Mouse (Mus musculus) adrenal gland (tissue): Measurements from ENCODE around the gene Ankrd6.
"Not testable (repeated sequence)": the region's sequence is repeated elsewhere in the genome, so short reads cannot be mapped to it uniquely, and the experiment has no call there.

ENCODE experiments used
- intact Hi-C: fragments of 180-260 bp; cut with DNase I; formaldehyde crosslinking; loops from one replicate; pipeline ENCODE4 v1.15.1; 2025
- long read RNA-seq, 2 experiments: library from polyadenylated mRNA; unstranded; transcript quantifications; one replicate each; pipeline ENCODE4 v2.0.0; 2020; ENCODE audit warnings: borderline replicate concordance in 1 of 2; ENCODE audit not compliant: insufficient replicate concordance in 1 of 2

Gene Ankrd6
- long read RNA-seq, experiment 1, partial matches to known transcripts: 0 of 1 reads
- long read RNA-seq, experiment 1, other reads (novel, unspliced or antisense): 1 of 1 reads
- long read RNA-seq, experiment 2, full-length matches to known transcripts: 1 of 2 reads
- long read RNA-seq, experiment 2, partial matches to known transcripts: 0 of 2 reads
- long read RNA-seq, experiment 2, other reads (novel, unspliced or antisense): 1 of 2 reads

DNA sequence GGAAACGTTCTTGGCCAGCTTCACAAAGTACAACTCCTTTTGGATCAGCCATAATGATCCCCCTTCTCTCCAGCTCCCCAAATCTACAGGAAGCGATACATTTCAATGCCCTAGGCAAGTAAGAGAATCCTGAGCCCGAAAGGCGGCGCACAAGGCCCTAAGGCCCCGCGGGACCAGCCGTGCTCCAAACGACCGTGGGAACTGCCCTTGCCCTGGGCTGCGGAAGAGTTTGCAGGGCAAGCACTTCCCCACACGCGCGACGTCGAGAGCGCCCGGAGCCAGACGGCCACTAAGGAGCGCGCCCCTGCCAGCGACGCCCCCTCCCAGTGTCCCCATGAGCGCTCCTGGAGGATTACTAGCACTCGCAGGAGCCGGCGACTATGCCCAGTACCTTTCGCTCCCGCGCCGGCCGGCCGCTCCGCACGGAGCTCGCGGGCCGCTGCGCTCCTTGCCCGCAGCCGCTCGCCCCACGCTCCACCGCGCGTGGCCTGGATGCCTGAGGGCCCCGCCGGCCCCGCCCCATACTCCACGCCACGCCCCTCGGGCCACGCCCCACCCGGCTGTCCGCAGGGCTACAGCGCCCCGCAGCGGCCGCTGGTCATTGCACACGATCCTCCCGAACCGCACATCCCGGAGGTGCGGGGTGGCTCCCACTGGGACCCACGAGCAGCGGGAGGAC, at the start of gene Ankrd6:
Gene Ankrd6 (minus strand): TSS at position 486 of the 679 bp plus-strand sequence.
- intact Hi-C loops: loop anchor here (5.0 kb wide), 1 partner anchor 183 kb away; no protein-coding TSS in a partner anchor

DNA sequence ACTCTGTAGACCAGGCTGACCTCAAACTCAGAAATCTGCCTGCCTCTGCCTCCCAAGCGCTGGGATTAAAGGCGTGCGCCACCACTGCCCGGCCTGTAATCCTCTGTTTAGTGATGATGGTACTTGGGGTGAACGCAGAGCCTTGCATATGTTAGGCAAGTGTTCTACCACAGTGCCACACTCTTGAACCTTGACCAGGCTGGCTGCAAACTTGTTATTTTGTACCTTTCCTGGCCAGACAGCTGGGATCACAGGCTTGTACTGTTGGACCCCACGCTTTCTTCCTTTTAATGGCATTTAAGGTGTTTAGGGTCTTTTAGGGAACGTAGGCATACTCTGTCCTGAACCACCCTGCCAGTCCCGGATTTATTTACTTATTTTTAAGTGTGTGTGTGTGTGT, 48.4 kb upstream of the Ankrd6 start:
- intact Hi-C loops: no loop called here

GRCm38 (mm10) chr4:32997571-32997970, 46.9 kb upstream of the Ankrd6 start:
- intact Hi-C loops: no loop called here

GRCm38 (mm10) chr4:32996083-32996482, 45.4 kb upstream of the Ankrd6 start:
- intact Hi-C loops: no loop called here

- intact Hi-C loops: no loop called here
These were observed 43.5 kb upstream of the Ankrd6 start for GRCm38 (mm10) chr4:32994168-32994567.

GRCm38 (mm10) chr4:32989346-32989745, 38.7 kb upstream of the Ankrd6 start:
- intact Hi-C loops: no loop called here

DNA sequence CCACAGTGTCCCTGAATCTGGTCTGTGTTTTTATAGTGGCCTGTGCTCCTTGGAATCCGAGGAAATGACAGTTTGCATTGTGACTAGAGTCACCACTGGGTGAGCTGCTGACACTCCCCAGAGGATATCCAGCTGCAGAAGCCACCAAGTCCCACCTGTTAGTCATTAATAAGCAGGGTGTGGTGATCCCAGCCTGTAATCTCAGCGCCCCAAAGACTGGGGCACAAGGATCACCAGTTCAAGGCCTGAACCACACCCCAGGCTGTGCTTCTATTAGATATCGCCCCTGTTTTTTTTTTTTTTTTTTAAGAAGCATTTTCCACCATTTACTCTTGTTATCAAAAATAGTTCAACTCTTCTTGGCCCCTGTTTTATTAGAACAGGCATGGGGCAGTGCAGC, 36.4 kb upstream of the Ankrd6 start:
- intact Hi-C loops: no loop called here

DNA sequence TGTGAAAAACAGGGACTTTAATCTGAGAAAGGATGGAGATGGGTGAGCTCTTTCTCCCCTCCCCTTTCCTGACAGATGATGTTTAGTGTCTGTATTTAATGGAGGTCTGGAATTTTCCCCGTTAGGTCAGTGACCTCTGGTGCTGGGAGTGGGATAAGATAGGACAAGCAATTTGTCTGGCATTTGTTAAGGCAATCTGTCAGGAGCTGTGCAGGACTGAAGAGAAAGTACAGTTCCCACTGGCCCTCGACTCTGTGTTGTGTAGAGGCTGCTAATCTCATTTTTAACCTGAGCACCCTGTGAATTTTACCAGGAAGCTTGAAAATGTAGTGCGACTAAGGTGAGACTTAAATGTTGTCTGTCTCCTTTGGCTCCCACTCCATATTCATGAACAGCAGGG, 35.0 kb upstream of the Ankrd6 start:
- intact Hi-C loops: no loop called here

DNA sequence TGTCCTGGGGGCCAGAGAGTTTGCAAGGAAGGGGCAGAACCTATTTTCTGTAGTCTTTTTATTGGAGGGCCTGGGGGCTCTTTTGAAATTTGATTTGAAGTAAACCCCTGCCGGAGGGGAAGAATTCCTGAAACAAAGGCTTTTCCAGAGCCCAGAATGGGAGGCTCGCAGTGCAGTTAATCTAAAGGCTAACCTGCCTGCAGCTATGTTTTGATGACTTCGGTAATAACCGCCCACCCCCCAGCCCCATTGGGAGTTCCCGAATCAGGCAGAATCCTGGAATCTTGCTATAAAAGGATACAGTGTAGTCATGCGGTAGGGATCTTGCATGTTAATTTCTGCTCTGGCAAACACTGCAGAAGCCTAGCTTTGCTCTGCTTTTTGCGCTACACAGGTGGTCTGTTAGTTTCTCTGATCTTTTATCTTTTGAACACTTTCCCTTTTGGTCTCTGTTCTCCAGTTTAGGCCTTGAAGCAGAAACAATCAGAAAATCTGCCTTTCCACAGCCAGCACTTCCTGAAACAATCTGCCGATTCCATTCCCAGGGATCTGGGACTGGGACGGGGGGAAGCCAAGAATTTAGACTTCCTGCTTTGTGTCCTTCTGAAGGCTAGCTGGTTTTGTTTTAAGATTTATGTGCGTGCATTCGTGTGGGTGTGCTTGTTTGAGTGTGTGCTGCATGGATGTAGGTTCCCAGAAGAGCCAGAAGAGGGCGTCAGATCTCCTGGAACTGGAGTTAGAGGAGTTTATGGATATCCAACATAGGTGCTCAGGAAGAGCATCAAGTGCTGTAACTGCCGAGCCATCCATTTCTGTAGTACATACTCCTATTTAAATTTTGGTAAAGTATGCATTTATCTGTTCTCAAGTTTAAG, 34.4 kb upstream of the Ankrd6 start:
- intact Hi-C loops: no loop called here

DNA sequence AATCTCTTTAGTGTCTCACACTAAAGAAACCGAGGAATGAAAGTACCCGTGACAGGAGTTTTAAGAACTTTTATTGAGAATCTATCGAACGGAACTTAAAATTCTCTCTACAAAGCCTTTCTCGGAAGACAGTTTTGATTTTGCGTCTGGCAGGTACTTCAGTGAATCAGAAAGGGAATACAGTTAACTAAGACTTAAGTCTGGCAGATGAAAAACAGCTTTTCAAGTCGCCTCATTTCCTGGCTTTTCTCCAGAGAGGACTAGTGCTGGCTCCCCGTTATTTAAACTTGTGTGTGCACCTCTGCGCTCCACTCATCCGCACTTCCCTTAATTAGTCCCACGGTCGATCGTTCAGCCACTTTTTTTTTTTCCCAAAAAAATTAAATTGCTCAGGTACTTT, 33.6 kb upstream of the Ankrd6 start:
- intact Hi-C loops: no loop called here

GRCm38 (mm10) chr4:32983176-32984155, 32.8 kb upstream of the Ankrd6 start:
- intact Hi-C loops: no loop called here

- intact Hi-C loops: no loop called here
These were observed 32.1 kb upstream of the Ankrd6 start, which contains the start of gene Rragd for GRCm38 (mm10) chr4:32982716-32983175. Rragd (plus strand) TSS chr4:32983037.

DNA sequence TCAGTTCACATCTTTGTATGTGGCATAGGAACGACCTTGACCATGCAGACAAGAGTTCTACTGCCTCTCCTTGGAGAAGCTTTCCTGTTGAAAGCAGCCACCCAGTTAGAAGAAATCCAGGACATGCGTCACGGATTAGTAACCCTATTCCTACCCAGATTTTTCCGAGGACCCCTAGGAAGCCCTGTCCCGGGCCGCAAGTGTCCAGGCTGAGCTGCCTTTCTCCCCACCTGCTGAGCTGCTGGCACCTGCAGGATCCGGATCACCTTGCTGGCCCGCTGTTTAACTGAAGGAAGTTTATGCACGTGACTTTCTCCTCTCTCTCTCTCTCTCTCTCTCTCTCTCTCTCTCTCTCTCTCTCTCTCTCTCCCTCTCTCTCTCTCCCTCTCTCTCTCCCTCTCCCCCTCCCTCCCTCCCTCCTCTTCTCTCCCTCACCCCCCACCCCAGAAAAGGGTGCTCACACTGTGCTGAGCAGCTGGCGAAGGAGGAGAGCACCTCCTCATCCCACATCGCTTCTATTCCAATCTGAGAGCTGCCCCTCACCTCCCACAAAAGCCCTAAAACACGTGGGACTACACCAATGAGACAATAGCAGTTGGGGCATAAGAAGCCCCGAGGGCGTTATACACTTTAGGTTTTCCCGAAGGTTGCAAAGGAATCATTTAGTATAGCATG, 31.5 kb upstream of the Ankrd6 start:
- intact Hi-C loops: no loop called here

- intact Hi-C loops: no loop called here
These were observed 31.0 kb upstream of the Ankrd6 start for GRCm38 (mm10) chr4:32981617-32982016.

- intact Hi-C loops: no loop called here
These were observed 29.4 kb upstream of the Ankrd6 start for GRCm38 (mm10) chr4:32980061-32980460.

- intact Hi-C loops: no loop called here
These were observed 26.7 kb upstream of the Ankrd6 start for GRCm38 (mm10) chr4:32977331-32977730.

DNA sequence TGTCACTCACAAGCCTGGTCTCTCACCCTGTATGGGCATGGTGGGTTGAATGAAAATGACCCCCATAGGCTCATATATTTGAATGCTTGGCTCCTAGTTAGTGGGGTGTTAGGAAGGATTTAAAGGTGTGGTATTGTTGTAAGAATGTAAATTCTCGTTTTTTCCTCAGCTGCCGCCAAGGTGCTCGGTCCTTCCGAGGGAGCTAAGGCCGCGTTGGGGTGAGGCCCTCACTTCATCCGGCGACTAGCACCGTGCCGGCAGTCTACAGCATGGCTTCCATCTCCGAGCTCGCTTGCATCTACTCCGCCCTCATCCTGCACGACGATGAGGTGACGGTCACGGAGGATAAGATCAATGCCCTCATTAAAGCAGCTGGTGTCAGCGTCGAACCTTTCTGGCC, 14.0 kb upstream of the Ankrd6 start:
- intact Hi-C loops: not testable (repeated sequence)

- intact Hi-C loops: no loop called here
These were observed 10.8 kb upstream of the Ankrd6 start for GRCm38 (mm10) chr4:32961394-32961793.

DNA sequence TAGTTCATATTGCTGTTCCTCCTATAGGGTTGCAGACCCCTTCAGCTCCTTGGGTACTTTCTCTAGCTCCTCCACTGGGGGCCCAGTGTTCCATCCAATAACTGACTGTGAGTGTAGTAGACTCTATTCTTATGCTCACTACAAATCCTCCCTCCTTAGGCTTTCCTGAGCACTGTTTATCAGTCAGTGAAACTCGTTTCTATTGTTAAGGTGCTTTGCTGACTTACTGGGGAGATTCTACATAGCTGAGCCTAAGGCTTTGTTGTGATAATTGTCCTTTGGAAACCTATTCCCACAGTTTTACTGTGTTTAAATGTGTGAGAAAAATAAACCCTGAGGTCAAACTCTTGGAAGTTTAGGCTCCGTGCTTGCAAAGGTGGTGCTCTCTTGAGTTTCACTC, 5.8 kb upstream of the Ankrd6 start:
- intact Hi-C loops: no loop called here

- intact Hi-C loops: loop anchor here (5.0 kb wide), 1 partner anchor 185 kb away; no protein-coding TSS in a partner anchor
These were observed 2.0 kb upstream of the Ankrd6 start for GRCm38 (mm10) chr4:32952681-32953080.
